Mouse (Mus musculus) small intestine, adult 2 months (tissue): ENCODE data around the gene Syngr1.

ENCODE experiments used
- CTCF ChIP-seq: fragments of 200-500 bp; IDR thresholded peaks from 2 replicates; pipeline ENCODE4 v1.5.1; 2012; ENCODE audit warnings: low read depth, mild to moderate bottlenecking, control low read depth, inconsistent platforms, low read length, moderate library complexity, mixed read lengths; ENCODE audit not compliant: insufficient replicate concordance, insufficient read length; ENCODE audit errors: extremely low read depth
- POLR2A ChIP-seq: fragments of 200-500 bp; IDR thresholded peaks from 2 replicates; pipeline ENCODE4 v1.6.1; 2012; ENCODE audit warnings: low read depth, mild to moderate bottlenecking, control low read depth, inconsistent platforms, low read length, moderate library complexity

DNA sequence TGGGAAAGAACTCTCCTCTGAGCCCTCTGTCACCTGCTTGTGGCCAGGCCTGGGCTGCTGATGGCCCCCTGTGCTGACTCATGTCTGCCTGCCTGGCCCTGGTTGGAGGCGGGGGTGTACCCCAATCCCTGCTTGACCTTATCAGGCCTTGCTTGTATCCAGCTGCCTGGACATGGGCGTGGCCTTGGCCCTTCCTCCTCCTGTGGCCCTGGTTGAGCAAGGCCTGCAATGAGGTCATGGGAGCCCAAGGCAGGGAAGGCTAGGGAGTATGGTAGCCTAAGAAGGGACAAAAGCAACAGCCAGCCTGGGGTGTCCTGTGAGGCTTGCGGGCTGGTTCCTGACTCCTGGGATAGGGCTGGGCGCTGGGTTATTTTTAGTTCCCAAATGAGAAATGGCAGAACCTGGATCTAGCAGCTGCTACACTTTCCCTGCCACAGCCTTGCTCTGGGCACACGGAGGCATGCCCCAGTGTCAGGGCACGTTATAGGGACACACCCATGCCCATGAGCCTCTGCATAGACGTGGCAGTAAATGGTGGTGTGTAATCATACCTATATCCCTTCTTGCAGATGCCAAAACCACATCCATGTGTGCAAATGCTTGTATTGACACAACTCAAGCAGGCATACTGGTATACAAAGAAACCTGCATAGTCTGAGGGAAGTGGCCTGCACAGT is 37.0 kb upstream of the Syngr1 start:
- no peak for TF ChIP-seq POLR2A
- TF ChIP-seq CTCF, result no peak
